In genomic region chr14:21846827-21847380, GRCm38 (mm10) we compare ENCODE assay signal across 8 mouse cellular contexts. TPM values are rescaled to one million over a fixed set of nuclear protein-coding genes. Genes with fewer than 3 reads are reported as not detected.
DNase-seq lines count a peak whose midpoint lies in the region; ATAC-seq and TF ChIP-seq lines count a peak whose summit lies in the region.

No protein-coding gene starts in this region.

- no peaks in the 10 kb centered on the region for H3K9me3 ChIP-seq in liver, embryonic 11.5 days (ENCODE audit: control insufficient read depth, low read length)
- no peaks in the 10 kb centered on the region for H3K9me3 ChIP-seq in embryonic facial prominence, embryonic 13.5 days
- H3K9me3 ChIP-seq in intestine, embryonic 16.5 days (ENCODE audit: control insufficient read depth, low read length): no peaks in the 10 kb centered on the region
- no peaks in the 10 kb centered on the region for H3K9me3 ChIP-seq in neural tube, embryonic 13.5 days

- no peak for DNase-seq in liver, embryonic 11.5 days (ENCODE audit: low spot score)
- DNase-seq in liver: no peak
- DNase-seq in adrenal gland, postnatal 4 days (ENCODE audit: low spot score in 2 of 2): no peak
- DNase-seq in gastrocnemius, postnatal 10 days: no peak
- no peak for DNase-seq in thymus, adult 2 months

- no peak for TF ChIP-seq CTCF in thymus, adult 2 months (IDR thresholded peaks at IDR 0.05; ENCODE audit: borderline replicate concordance, control insufficient read depth, extremely low read depth, insufficient read depth, low read length, poor library complexity)

- 0 out of 2 replicates have a peak overlapping the region, but pooled peaks have one; percentile 13 for H3K9ac ChIP-seq in liver, embryonic 11.5 days (ENCODE audit: low read depth, low read length)
- 0 out of 2 replicates have a peak overlapping the region, but pooled peaks have one; percentile 49 for H3K9ac ChIP-seq in embryonic facial prominence, embryonic 13.5 days
- H3K9ac ChIP-seq in intestine, embryonic 16.5 days (ENCODE audit: low read depth, low read length): peak overlapping the region; percentile 85; the same call in 1 of the 2 replicates
- H3K9ac ChIP-seq in neural tube, embryonic 13.5 days: peak overlapping the region; percentile 81

- peak overlapping the region; percentile 73 for H3K4me3 ChIP-seq in liver, embryonic 11.5 days (ENCODE audit: low read depth, low read length)
- H3K4me3 ChIP-seq in embryonic facial prominence, embryonic 13.5 days: peak overlapping the region; percentile 66
- H3K4me3 ChIP-seq in intestine, embryonic 16.5 days (ENCODE audit: low read length): peak overlapping the region; percentile 81
- peak overlapping the region; percentile 70 for H3K4me3 ChIP-seq in neural tube, embryonic 13.5 days
- no peak overlapping the region for H3K4me3 ChIP-seq in thymus, adult 2 months (ENCODE audit: control insufficient read depth, insufficient read depth, low read length)

- H3K27me3 ChIP-seq in liver, embryonic 11.5 days (replicated peaks; ENCODE audit: control insufficient read depth, insufficient read depth, low read length): no peaks in the 10 kb centered on the region
- H3K27me3 ChIP-seq in embryonic facial prominence, embryonic 13.5 days: no peaks in the 10 kb centered on the region
- H3K27me3 ChIP-seq in intestine, embryonic 16.5 days (replicated peaks; ENCODE audit: control insufficient read depth, insufficient read depth, low read length): no peaks in the 10 kb centered on the region
- no peaks in the 10 kb centered on the region for H3K27me3 ChIP-seq in neural tube, embryonic 13.5 days
- no peaks in the 10 kb centered on the region for H3K27me3 ChIP-seq in thymus, adult 2 months (ENCODE audit: control insufficient read depth, insufficient read depth, low read length)

- no peak for ATAC-seq in liver, embryonic 11.5 days (replicated peaks; ENCODE audit: low FRiP score)
- no peak for ATAC-seq in embryonic facial prominence, embryonic 13.5 days (ENCODE audit: insufficient number of reproducible peaks, insufficient read depth, low FRiP score, low TSS enrichment, low read depth)
- ATAC-seq in intestine, embryonic 16.5 days: no peak
- no peak for ATAC-seq in neural tube, embryonic 13.5 days (ENCODE audit: low read depth)

- 18% methylated on average over 10 of the region's 10 CpGs for WGBS in liver, embryonic 11.5 days
- 17% methylated on average over 10 of the region's 10 CpGs for WGBS in embryonic facial prominence, embryonic 13.5 days
- 18% methylated on average over 10 of the region's 10 CpGs for WGBS in intestine, embryonic 16.5 days
- WGBS in neural tube, embryonic 13.5 days: 18% methylated on average over 10 of the region's 10 CpGs
- 42% methylated on average over 10 of the region's 10 CpGs for WGBS in thymus, adult 2 months

- H3K36me3 ChIP-seq in liver, embryonic 11.5 days (ENCODE audit: control insufficient read depth, insufficient read depth, low read length): peaks cover 27% of the 10 kb centered on the region
- peaks cover 50% of the 10 kb centered on the region for H3K36me3 ChIP-seq in embryonic facial prominence, embryonic 13.5 days
- 0 out of 2 replicates have a peak, but pooled peaks cover 2% of the 10 kb centered on the region for H3K36me3 ChIP-seq in intestine, embryonic 16.5 days (ENCODE audit: control insufficient read depth, insufficient read depth, low read length)
- H3K36me3 ChIP-seq in neural tube, embryonic 13.5 days: peaks cover 52% of the 10 kb centered on the region
- H3K36me3 ChIP-seq in thymus, adult 2 months (ENCODE audit: control insufficient read depth, insufficient read depth, low read length): peaks cover 41% of the 10 kb centered on the region

- peaks cover 51% of the 10 kb centered on the region for H3K4me1 ChIP-seq in liver, embryonic 11.5 days (replicated peaks; ENCODE audit: control insufficient read depth, insufficient read depth, low read length)
- H3K4me1 ChIP-seq in embryonic facial prominence, embryonic 13.5 days: peaks cover 20% of the 10 kb centered on the region
- peaks cover 20% of the 10 kb centered on the region for H3K4me1 ChIP-seq in intestine, embryonic 16.5 days (ENCODE audit: control insufficient read depth, insufficient read depth, low read length)
- H3K4me1 ChIP-seq in neural tube, embryonic 13.5 days (replicated peaks): peaks cover 41% of the 10 kb centered on the region
- H3K4me1 ChIP-seq in thymus, adult 2 months (replicated peaks; ENCODE audit: control insufficient read depth, insufficient read depth, low read length): peaks cover 12% of the 10 kb centered on the region

- no peak for TF ChIP-seq POLR2A in thymus, adult 2 months (IDR thresholded peaks at IDR 0.05; ENCODE audit: control insufficient read depth, extremely low read depth, insufficient read depth, low read length, poor library complexity)

- H3K27ac ChIP-seq in liver, embryonic 11.5 days (ENCODE audit: low read depth, low read length): peak overlapping the region; percentile 89
- peak overlapping the region; percentile 82; the same call in 1 of the 2 replicates for H3K27ac ChIP-seq in embryonic facial prominence, embryonic 13.5 days
- H3K27ac ChIP-seq in intestine, embryonic 16.5 days (ENCODE audit: low read length): peak overlapping the region; percentile 86
- no peak overlapping the region for H3K27ac ChIP-seq in neural tube, embryonic 13.5 days (replicated peaks)
- H3K27ac ChIP-seq in thymus, adult 2 months (ENCODE audit: control insufficient read depth, insufficient read depth, low read length): no peak overlapping the region; the same call in 1 of the 2 replicates

- peak overlapping the region; percentile 99 for H3K4me2 ChIP-seq in liver, embryonic 11.5 days
- H3K4me2 ChIP-seq in embryonic facial prominence, embryonic 13.5 days: peak overlapping the region; percentile 100
- H3K4me2 ChIP-seq in intestine, embryonic 16.5 days (ENCODE audit: low read depth, low read length): peak overlapping the region; percentile 99
- H3K4me2 ChIP-seq in neural tube, embryonic 13.5 days: peak overlapping the region; percentile 99

RNA-seq across cellular contexts. Expression of gene Comtd1, which starts 1.9 kb away (rescaled TPM):
- 54.4 and 59.0 TPM in 2 replicates for polyA plus RNA-seq in liver, embryonic 11.5 days (2014; fragmentation: Nextera tagmentation; extraction: Ambion mirVana)
- polyA plus RNA-seq in embryonic facial prominence, embryonic 13.5 days (2015; fragmentation: Nextera tagmentation; extraction: Ambion mirVana): 21.4 and 21.5 TPM in 2 replicates
- 88.2 and 89.1 TPM in 2 replicates for polyA plus RNA-seq in intestine, embryonic 16.5 days (2015; fragmentation: Nextera tagmentation; extraction: Ambion mirVana)
- polyA plus RNA-seq in neural tube, embryonic 13.5 days (2015; fragmentation: Nextera tagmentation; extraction: Ambion mirVana): 25.7 and 29.4 TPM in 2 replicates
- total RNA-seq in adrenal gland, postnatal 4 days (2021): 10 to 100 TPM; 47.1 to 51.2 TPM
- 10 to 100 TPM; 10.3 to 11.1 TPM for total RNA-seq in gastrocnemius, postnatal 10 days (2021)
- 18.3 and 19.9 TPM in 2 replicates for polyA plus RNA-seq in thymus, adult 2 months (2012; rRNA removed)

RNA-seq across cellular contexts. Expression of gene Vdac2, which starts 21.9 kb away (rescaled TPM):
- 312 and 324 TPM in 2 replicates for polyA plus RNA-seq in liver, embryonic 11.5 days (2014; fragmentation: Nextera tagmentation; extraction: Ambion mirVana)
- polyA plus RNA-seq in embryonic facial prominence, embryonic 13.5 days (2015; fragmentation: Nextera tagmentation; extraction: Ambion mirVana): 209 and 221 TPM in 2 replicates
- polyA plus RNA-seq in intestine, embryonic 16.5 days (2015; fragmentation: Nextera tagmentation; extraction: Ambion mirVana): 410 and 422 TPM in 2 replicates
- 276 and 284 TPM in 2 replicates for polyA plus RNA-seq in neural tube, embryonic 13.5 days (2015; fragmentation: Nextera tagmentation; extraction: Ambion mirVana)
- total RNA-seq in adrenal gland, postnatal 4 days (2021): 100 to 1,000 TPM; 256 to 257 TPM
- 100 to 1,000 TPM; 308 to 335 TPM for total RNA-seq in gastrocnemius, postnatal 10 days (2021)
- polyA plus RNA-seq in thymus, adult 2 months (2012; rRNA removed): 109 and 118 TPM in 2 replicates

Comparison
In these comparisons a context has a peak if more than half of its experiments do, and no peak if none do; other contexts are left out.
1. H3K27ac ChIP-seq: peak in liver, embryonic 11.5 days (single experiment), embryonic facial prominence, embryonic 13.5 days (single experiment) and intestine, embryonic 16.5 days (single experiment); none in neural tube, embryonic 13.5 days (single experiment) and thymus, adult 2 months (single experiment).
2. H3K9ac ChIP-seq: peak in every context shown above with its lines; median percentile 85 in intestine, embryonic 16.5 days; 81 in neural tube, embryonic 13.5 days; 49 in embryonic facial prominence, embryonic 13.5 days; 13 in liver, embryonic 11.5 days.
3. Peak in every context shown above with its lines, with median percentiles within 50 percentile points of each other: H3K4me2 ChIP-seq.